Mouse (Mus musculus) heart, embryonic 11.5 days (tissue): ENCODE measurements around the gene Gpatch2l. TPM values are rescaled to one million over a fixed set of nuclear protein-coding genes. Genes with fewer than 3 reads are reported as not detected.

ENCODE experiments used
- ATAC-seq: fragments of 200-750 bp; cut with Nextera tagmentation; replicated peaks from 2 replicates; pipeline ENCODE4 v1.8.0; 2017; ENCODE audit warnings: moderate library complexity; ENCODE audit not compliant: insufficient number of reproducible peaks, low FRiP score, low TSS enrichment
- H3K27ac ChIP-seq: fragments of 300-500 bp; sonication (generic); 2 replicates; pipeline ENCODE4 v1.5.1; 2014; ENCODE audit warnings: mild to moderate bottlenecking, low read depth, low read length
- H3K27me3 ChIP-seq: fragments of 300-500 bp; sonication (generic); 2 replicates; pipeline ENCODE4 v1.6.1; 2014; ENCODE audit warnings: mild to moderate bottlenecking, low read length, mixed read lengths; ENCODE audit not compliant: control insufficient read depth, insufficient read depth
- H3K36me3 ChIP-seq: fragments of 300-500 bp; sonication (generic); 2 replicates; pipeline ENCODE4 v1.6.1; 2014; ENCODE audit warnings: mild to moderate bottlenecking, low read length, moderate library complexity, mixed read lengths; ENCODE audit not compliant: control insufficient read depth, insufficient read depth
- H3K4me1 ChIP-seq: fragments of 300-500 bp; sonication (generic); 2 replicates; pipeline ENCODE4 v1.6.1; 2014; ENCODE audit warnings: low read length; ENCODE audit not compliant: control insufficient read depth, insufficient read depth
- H3K4me2 ChIP-seq: fragments of 300-500 bp; sonication (generic); 2 replicates; pipeline ENCODE4 v1.6.1; 2014; ENCODE audit warnings: mild to moderate bottlenecking, moderate library complexity
- H3K4me3 ChIP-seq: fragments of 300-500 bp; sonication (generic); 2 replicates; pipeline ENCODE4 v1.5.1; 2014; ENCODE audit warnings: low read depth, low read length
- H3K9ac ChIP-seq: fragments of 300-500 bp; sonication (generic); 2 replicates; pipeline ENCODE4 v1.6.1; 2014; ENCODE audit warnings: mild to moderate bottlenecking, low read depth, low read length, moderate library complexity
- H3K9me3 ChIP-seq: fragments of 300-500 bp; sonication (generic); replicated peaks from 2 replicates; pipeline ENCODE4 v1.6.1; 2016; ENCODE audit warnings: low read length; ENCODE audit not compliant: control insufficient read depth
- WGBS: fragments of 180-500 bp; shearing (Covaris S2); extraction: QIAGEN DNeasy Blood & Tissue Kit; methylation state at CpG from one replicate; pipeline ENCODE4 v1.1.7; 2014; ENCODE audit not compliant: insufficient replicate concordance; 5-methylcytosine and 5-hydroxymethylcytosine counted together
- polyA plus RNA-seq: library from polyadenylated mRNA; unstranded; fragments of >200 nt; fragmentation: Nextera tagmentation; extraction: Ambion mirVana; gene quantifications from 2 replicates; pipeline ENCODE4 v1.2.1, GENCODE M21; 2014

Gene Gpatch2l
- polyA plus RNA-seq, result 10.8 and 14.2 TPM in 2 replicates

GRCm38 (mm10) chr12:86241604-86242536 lies at the start of gene Gpatch2l:
Gpatch2l (plus strand) TSS chr12:86241858.
- Histone ChIP-seq H3K4me2 (peak within 1 kb of the TSS; percentile 94), H3K9me3 (no peaks in the 10 kb centered on the region), H3K27ac (peak within 1 kb of the TSS; percentile 75), H3K4me3 (peak within 1 kb of the TSS; percentile 89), H3K27me3 (no peaks in the 10 kb centered on the region), H3K36me3 (no peaks in the 10 kb centered on the region), H3K9ac (peak within 1 kb of the TSS; percentile 86), H3K4me1 (peaks cover 14% of the 10 kb centered on the region)
- peak; percentile 98 for ATAC-seq
- 1% methylated on average over 55 of the region's 58 CpGs for WGBS

DNA sequence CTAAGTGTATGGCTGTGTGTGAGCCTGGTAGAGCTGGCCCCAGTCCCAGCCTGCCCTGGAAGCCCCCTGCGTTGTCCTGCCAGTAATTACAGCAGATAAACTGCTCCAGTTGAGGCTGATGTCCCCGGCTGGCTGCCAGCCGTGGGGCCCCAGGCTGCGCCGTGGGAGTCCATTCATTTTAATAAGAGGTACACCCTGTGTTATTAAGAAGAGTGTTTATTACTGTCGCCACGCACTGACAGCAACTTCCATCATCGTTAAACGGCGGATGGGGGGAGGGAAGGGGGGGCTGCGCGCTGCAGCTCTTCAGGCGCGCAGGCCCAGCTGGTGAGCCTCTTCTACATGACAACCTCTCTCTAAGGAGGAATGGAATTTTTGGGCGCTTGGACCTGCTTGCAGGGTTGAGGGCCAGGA lies 49.6 kb upstream of the Gpatch2l start:
- Histone ChIP-seq H3K4me2 (no peak overlapping the region), H3K4me1 (0 out of 2 replicates have a peak, but pooled peaks cover 6% of the 10 kb centered on the region), H3K36me3 (no peaks in the 10 kb centered on the region), H3K4me3 (no peak overlapping the region), H3K9ac (no peak overlapping the region), H3K27ac (no peak overlapping the region), H3K9me3 (no peaks in the 10 kb centered on the region), H3K27me3 (0 out of 2 replicates have a peak, but pooled peaks cover 2% of the 10 kb centered on the region)
- no peak for ATAC-seq
- WGBS, result 46% methylated on average over 15 of the region's 15 CpGs

DNA sequence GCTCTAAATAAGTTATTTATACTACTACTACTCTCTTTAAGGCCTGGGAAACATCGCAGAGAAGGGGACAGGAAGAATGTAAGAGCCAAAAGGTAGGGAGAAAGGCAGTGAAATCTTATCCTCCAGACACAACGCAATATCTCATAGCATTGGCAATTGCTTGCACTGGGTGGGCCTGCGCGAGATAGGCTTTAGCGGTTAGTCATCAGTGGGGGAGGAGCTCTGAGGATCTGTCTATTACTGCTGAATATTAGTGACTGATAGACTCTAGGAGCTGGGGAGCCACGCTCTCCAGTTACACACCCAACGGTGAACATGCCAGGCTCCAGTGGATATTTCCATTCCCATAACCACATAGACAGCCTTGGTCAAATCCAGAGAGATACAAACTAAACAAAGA lies 44.7 kb upstream of the Gpatch2l start:
- no peak overlapping the region for H3K4me2 ChIP-seq
- H3K9me3 ChIP-seq, result no peaks in the 10 kb centered on the region
- no peaks in the 10 kb centered on the region for H3K27me3 ChIP-seq
- H3K4me3 ChIP-seq, result no peak overlapping the region
- 79% methylated on average over 7 of the region's 7 CpGs for WGBS
- no peak overlapping the region for H3K9ac ChIP-seq
- H3K4me1 ChIP-seq, result no peaks in the 10 kb centered on the region
- no peak overlapping the region for H3K27ac ChIP-seq
- no peak for ATAC-seq
- no peaks in the 10 kb centered on the region for H3K36me3 ChIP-seq

DNA sequence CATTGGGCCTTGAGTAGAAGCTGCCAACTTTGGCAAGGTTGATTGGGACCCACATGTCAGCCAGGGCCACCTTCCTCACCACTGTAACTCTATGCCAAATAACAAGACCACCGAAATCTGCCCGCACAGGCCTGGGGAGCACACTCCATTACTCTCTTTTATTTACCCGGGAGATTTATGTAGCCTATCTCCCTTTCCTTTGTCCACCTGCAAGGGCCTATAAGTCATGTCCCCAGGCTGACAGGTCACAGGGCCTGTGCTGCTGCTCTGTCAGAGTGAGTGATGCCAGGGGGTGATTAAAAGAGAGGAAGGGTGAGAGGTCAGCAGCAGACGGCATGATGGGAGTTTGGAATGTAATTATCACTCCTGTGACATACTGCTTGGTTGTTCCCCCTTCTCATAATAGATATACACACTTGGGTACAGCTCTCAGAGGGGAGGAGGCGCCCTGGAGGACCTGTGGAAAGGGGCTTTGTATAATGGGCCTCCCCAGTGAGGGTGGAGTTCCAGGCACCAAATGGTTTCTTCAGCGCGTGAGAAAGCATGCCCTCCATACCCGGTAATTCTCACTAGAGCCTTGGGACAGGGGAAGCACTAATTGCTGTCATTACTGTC lies 38.1 kb upstream of the Gpatch2l start:
- no peaks in the 10 kb centered on the region for H3K36me3 ChIP-seq
- ATAC-seq, result no peak
- no peaks in the 10 kb centered on the region for H3K27me3 ChIP-seq
- no peaks in the 10 kb centered on the region for H3K4me1 ChIP-seq
- WGBS, result 39% methylated on average over 8 of the region's 8 CpGs
- H3K4me3 ChIP-seq, result no peak overlapping the region
- no peak overlapping the region for H3K4me2 ChIP-seq
- H3K9me3 ChIP-seq, result no peaks in the 10 kb centered on the region
- no peak overlapping the region for H3K9ac ChIP-seq
- no peak overlapping the region for H3K27ac ChIP-seq

GRCm38 (mm10) chr12:86211099-86211520 lies 30.5 kb upstream of the Gpatch2l start:
- peaks cover 4% of the 10 kb centered on the region; the same call in 1 of the 2 replicates for H3K4me1 ChIP-seq
- H3K27me3 ChIP-seq, result peaks cover 62% of the 10 kb centered on the region
- no peak for ATAC-seq
- WGBS, result 2% methylated on average over 18 of the region's 19 CpGs
- no peaks in the 10 kb centered on the region for H3K36me3 ChIP-seq
- no peaks in the 10 kb centered on the region for H3K9me3 ChIP-seq
- H3K9ac ChIP-seq, result no peak overlapping the region
- H3K4me2 ChIP-seq, result peak overlapping the region; percentile 46
- H3K4me3 ChIP-seq, result no peak overlapping the region
- no peak overlapping the region for H3K27ac ChIP-seq

DNA sequence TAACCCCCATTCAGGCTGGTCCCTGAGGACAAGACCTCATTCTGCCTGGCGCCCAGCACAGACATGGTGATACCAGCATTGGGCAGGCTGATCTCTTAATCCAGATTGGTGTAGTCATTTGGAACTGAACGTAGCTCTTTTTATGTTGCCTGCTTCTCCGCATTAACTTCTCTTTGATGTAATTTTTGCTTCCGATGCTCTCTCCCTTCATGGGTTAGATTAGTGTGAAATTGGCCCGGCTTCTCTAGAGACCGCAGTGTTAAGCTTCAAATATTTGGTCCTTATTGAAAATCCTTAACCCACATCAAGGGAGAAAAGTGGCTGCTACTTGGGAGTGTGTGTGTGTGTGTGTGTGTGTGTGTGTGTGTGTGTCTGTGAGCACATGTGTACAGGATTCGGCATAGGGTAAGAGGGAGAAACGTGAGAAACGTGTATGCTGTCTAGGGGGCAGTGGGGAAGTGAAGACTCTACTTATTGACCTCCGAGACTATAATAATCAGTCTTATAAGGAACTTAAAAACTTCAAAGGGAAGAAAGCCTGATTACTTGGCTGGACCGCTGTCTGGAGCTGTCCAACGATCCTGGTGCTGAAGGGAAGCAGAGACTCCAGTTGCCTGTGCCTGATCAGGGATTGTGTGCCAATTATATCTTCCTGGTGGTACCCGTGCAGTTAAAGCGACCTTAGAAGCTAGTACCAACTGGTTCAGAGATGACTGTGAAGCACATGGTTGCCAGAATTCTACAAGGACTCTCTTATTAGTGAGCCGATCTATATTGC lies 28.8 kb upstream of the Gpatch2l start:
- Histone ChIP-seq H3K9me3 (no peaks in the 10 kb centered on the region), H3K27me3 (peaks cover 62% of the 10 kb centered on the region), H3K4me3 (no peak overlapping the region), H3K27ac (no peak overlapping the region), H3K4me1 (peaks cover 10% of the 10 kb centered on the region; the same call in 1 of the 2 replicates), H3K9ac (no peak overlapping the region), H3K36me3 (no peaks in the 10 kb centered on the region), H3K4me2 (no peak overlapping the region)
- WGBS, result 41% methylated on average over 15 of the region's 15 CpGs
- ATAC-seq, result no peak

DNA sequence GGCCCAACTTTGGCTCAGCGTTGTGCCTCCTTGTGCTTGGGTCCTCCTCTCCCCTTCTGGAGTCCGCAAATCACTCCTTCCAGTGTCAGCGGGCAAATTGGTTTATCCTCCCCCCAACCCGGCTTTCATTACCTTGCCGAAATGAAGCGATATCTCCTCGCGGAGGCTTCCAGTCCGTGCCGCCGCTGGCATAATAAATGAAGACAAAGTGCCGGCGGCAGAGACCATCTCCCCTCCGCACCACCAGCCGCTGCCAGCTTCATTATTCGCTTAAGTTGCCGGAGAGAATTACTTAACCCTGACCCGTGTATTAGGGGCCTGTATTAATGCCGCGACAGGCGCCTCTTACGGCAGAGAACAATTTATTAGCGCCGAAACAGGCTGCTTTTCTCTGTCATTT lies 27.5 kb upstream of the Gpatch2l start:
- Histone ChIP-seq H3K4me1 (peaks cover 10% of the 10 kb centered on the region; the same call in 1 of the 2 replicates), H3K4me3 (no peak overlapping the region), H3K36me3 (no peaks in the 10 kb centered on the region), H3K27me3 (peaks cover 62% of the 10 kb centered on the region), H3K9me3 (no peaks in the 10 kb centered on the region), H3K27ac (no peak overlapping the region), H3K4me2 (no peak overlapping the region), H3K9ac (no peak overlapping the region)
- 12% methylated on average over 24 of the region's 24 CpGs for WGBS
- no peak for ATAC-seq

DNA sequence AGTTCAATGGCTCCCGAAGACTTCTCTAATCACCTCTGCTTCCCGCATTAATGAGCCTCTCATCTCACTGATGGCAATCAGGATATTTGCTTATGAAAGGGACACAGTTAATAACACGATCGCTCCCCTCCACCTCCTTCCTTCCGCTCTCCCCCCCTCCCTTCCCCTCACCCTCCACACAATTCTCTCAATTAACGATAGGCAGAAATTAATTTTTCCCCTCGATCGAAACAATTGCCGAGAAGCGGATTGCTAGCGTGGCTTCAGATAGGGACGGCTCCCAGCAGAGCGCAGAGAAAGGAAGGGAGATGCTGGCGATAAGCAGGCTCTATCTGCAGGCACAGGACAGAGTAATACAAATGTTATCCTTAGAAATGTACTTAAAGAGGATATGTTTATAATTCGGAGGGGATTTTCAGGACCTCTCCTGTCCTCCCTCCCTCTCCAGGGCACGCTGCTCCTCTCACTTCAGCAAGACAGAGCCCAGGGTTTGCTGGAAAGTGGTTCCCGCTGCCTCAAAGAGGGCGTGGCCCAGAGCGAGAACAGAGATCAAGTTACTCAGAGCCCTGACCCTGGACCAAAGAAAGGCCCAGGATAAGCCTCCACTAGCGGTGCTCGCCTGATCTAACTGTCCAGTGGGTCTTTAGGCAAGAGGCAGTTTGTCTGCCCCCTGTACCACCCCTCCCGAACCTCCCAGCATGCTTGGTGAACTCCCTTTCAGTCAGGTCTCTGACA lies 24.8 kb upstream of the Gpatch2l start:
- peaks cover 49% of the 10 kb centered on the region for H3K27me3 ChIP-seq
- no peaks in the 10 kb centered on the region for H3K36me3 ChIP-seq
- peak overlapping the region; percentile 59 for H3K4me2 ChIP-seq
- H3K9ac ChIP-seq, result no peak overlapping the region
- no peak for ATAC-seq
- no peak overlapping the region for H3K27ac ChIP-seq
- H3K4me1 ChIP-seq, result peaks cover 14% of the 10 kb centered on the region; the same call in 1 of the 2 replicates
- H3K9me3 ChIP-seq, result no peaks in the 10 kb centered on the region
- no peak overlapping the region for H3K4me3 ChIP-seq
- 2% methylated on average over 22 of the region's 22 CpGs for WGBS
